Mouse (Mus musculus) A20 (cell line): ENCODE measurements around the gene Zswim4.

Experiments used
- DNase-seq: peaks from one replicate; pipeline ENCODE4 v3.0.0-alpha.2; 2011; ENCODE audit warnings: low read depth, low spot score

Gene Zswim4

DNA sequence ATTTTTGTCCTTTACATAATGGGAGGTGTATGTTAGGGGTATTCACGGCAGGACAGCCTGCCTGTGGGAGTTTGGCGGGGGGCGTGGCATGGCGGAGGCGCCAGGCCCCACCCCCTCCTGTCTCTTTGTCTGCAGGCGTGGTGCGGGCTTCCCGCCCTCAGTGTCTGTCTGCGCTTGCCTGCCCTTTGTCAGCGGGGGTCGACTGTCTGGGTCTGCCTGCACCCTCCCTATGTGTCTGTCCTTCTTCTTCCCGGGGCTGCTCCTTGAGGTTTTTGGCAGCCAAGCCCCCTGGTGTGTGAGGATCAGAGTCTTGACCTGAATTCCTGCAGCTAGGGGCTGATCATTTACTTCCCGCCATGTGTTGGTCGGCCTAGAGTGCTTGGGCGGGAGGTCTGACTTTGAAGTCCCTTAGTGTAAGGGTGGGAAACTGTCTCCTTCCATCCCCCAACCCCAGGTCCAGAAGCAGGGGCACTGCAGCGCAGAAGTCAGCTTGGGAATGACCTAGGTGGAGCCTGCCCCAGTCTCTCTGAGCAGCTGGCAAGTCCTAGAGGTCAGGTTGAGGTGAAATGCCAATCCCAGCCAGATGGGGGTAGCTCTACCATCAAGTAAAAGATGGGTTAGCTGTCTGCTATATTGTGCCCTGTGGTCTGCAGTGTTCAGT, 56.2 kb downstream of the Zswim4 start:
- DNase-seq: no peak

DNA sequence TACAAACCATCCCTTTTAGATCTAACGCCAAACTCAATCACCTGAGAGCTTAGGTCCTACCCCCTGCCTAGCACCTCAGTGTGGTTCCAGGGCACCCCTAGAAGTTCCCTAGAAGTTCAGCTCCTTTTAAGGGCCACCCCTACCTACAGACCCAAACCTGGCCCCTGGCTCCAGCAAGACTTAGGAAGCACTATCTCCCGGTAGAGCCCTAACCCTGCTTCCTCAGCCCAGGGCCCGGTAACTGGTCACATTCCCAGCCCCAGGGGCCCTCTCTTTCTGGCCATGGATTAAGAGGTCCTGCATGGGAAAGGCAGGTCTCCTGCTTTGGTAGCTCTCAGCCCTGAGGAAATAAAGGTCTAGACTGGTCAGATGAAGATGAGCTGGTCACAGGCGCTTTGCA, 56.9 kb downstream of the Zswim4 start:
- no peak for DNase-seq

DNA sequence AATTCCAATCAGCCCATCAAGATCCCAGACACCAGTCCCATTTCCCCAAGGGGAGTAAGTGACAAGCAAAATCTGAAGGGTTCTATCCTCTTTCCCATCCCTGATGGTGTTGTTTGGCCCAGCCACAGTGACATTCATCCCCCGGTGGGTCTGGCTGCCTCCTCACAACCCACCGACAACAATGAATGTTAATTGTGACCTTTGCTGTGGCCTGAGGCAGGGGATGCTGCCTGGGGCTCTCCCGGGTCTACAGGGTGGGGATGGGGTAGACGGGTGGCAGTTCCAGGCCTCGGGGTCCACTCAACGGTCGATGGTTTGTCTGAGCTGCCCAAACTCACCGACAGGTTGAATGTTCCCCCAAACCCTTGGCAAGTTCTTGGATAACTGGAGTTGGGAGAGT, 58.3 kb downstream of the Zswim4 start:
- DNase-seq: no peak

DNA sequence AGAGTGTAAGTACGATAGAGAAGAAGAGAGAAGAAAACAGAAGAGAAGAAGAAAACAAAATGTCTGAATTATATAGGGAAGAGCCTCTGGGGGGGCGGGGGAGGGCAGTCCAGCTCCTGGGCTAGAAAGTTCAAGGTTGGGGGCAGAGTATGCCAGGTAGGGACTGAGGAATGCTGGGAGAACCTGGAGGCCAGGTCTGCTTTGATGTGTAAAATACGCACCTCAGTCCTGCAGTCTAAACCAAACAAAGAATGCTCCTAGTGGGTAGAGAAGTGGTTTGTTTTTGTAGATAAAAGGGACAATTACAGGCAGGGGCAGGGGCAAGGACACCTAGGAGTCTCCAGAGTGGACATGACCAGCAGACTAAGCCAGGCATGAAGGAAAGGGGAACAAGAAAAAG, 59.5 kb downstream of the Zswim4 start:
- DNase-seq: no peak

DNA sequence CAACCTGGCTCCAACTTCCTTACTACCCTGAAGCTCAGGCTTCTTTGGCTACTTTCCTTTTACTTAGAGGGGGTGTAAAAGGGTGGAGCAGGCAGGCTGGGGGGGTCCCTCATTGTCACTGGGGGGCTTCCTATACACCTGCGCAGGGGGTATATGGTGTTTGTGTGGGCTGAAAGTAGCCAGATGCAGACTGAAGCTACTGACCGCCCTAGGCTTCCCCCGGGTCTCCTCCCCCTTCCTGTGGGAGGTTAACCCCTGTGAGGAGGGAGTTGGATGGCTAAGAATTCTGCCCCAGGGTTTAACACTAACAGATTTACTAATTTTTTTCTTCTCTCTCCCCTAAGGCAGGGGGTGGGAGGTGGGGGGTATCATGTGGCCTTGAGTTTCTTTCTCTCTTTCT, 60.3 kb downstream of the Zswim4 start:
- DNase-seq: no peak

DNA sequence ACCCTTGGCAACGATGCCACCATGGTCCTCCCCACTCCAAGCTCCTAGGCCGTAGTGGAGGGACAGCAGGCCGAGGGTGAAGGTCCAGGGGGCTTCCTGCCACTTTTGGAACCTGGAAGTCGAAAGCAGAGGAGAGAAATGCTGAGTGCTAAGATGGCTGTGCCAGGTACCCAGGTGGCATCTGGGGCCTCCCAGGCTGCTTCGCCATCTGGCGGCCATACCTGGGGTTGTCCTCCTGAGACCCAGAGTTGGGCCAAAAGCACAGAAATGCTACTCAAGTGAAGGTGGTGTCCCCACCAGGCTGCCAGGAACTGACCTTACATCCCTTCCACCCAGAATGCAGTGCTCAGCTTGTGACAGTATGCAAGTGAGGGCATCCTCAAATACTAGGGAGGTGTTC, 63.0 kb downstream of the Zswim4 start:
- DNase-seq: no peak

DNA sequence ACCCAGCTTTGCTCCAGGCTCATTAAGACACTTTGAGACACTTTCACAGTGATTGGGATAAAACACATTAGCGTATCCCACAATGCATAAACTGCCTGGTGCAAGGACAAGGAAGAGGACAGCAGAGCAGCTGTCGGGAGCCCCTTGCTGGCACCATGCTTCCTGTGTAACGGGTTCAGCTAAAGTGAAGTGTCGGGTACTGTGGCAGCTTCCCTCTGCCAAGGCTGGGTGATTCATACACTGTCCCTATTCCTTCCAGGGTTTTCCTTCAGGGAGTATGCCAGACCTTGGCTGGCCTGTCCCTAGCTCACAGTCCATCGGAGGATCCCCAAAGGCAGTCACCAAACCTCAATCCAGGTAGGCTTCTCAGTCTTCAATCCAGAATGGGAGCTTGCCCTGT, 66.8 kb downstream of the Zswim4 start:
- no peak for DNase-seq

DNA sequence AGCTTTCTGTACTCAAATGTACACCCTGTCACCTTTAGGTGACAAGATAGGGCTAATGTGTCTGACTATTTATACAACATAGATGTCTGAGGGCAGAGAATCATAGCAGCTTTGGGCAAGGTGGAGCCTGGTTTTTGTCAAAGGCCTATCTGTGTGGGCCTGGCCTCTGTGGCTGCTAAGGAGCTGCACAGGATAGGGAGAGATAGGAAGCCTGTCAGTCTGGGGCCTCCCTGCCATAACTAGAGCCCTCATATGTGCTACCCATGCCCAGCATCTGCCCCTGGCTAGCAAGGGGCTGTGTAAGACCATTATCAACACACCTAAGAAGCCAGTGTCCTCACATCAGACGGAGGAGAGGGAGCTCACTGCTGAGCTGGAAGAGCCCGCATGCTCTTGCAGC, 69.2 kb downstream of the Zswim4 start:
- no peak for DNase-seq
